In genomic region chr16:35023138-35023735, GRCm38 (mm10) we compare ENCODE assay signal across 8 mouse cellular contexts. TPM values are rescaled to one million over a fixed set of nuclear protein-coding genes. Genes with fewer than 3 reads are reported as not detected.
DNase-seq lines count a peak whose midpoint lies in the region; ATAC-seq lines count a peak whose summit lies in the region.

No protein-coding gene starts in this region.

- H3K4me1 ChIP-seq in kidney, embryonic 15.5 days = peaks cover 5% of the 10 kb centered on the region; the same call in 1 of the 2 replicates
- H3K4me1 ChIP-seq in hindbrain, embryonic 10.5 days (replicated peaks) = no peaks in the 10 kb centered on the region; the same call in 1 of the 2 replicates
- peaks cover 11% of the 10 kb centered on the region; the same call in 1 of the 2 replicates for H3K4me1 ChIP-seq in midbrain, embryonic 13.5 days (replicated peaks)

- peak overlapping the region; percentile 91 for H3K27ac ChIP-seq in kidney, embryonic 15.5 days
- H3K27ac ChIP-seq in hindbrain, embryonic 10.5 days = peak overlapping the region; percentile 94
- H3K27ac ChIP-seq in midbrain, embryonic 13.5 days = no peak overlapping the region

- no peak for ATAC-seq in kidney, embryonic 15.5 days (replicated peaks; ENCODE audit: low FRiP score)
- ATAC-seq in midbrain, embryonic 13.5 days = no peak

- H3K4me2 ChIP-seq in kidney, embryonic 15.5 days = peak overlapping the region; percentile 71
- peak overlapping the region; percentile 71 for H3K4me2 ChIP-seq in midbrain, embryonic 13.5 days (replicated peaks)

- H3K27me3 ChIP-seq in kidney, embryonic 15.5 days = peaks cover 14% of the 10 kb centered on the region
- peaks cover 28% of the 10 kb centered on the region for H3K27me3 ChIP-seq in hindbrain, embryonic 10.5 days (ENCODE audit: insufficient read depth, poor library complexity, severe bottlenecking)
- H3K27me3 ChIP-seq in midbrain, embryonic 13.5 days = peaks cover 24% of the 10 kb centered on the region

- H3K4me3 ChIP-seq in kidney, embryonic 15.5 days (replicated peaks) = peak overlapping the region; percentile 92
- H3K4me3 ChIP-seq in hindbrain, embryonic 10.5 days = peak overlapping the region; percentile 81
- peak overlapping the region; percentile 89 for H3K4me3 ChIP-seq in midbrain, embryonic 13.5 days (replicated peaks)

- 5% methylated on average over 8 of the region's 8 CpGs for WGBS in kidney, embryonic 15.5 days
- 4% methylated on average over 8 of the region's 8 CpGs for WGBS in hindbrain, embryonic 10.5 days
- 4% methylated on average over 8 of the region's 8 CpGs for WGBS in midbrain, embryonic 13.5 days

- H3K36me3 ChIP-seq in kidney, embryonic 15.5 days = peaks cover 10% of the 10 kb centered on the region; the same call in 1 of the 2 replicates
- H3K36me3 ChIP-seq in hindbrain, embryonic 10.5 days = peaks cover 22% of the 10 kb centered on the region
- H3K36me3 ChIP-seq in midbrain, embryonic 13.5 days = peaks cover 8% of the 10 kb centered on the region

- H3K9me3 ChIP-seq in kidney, embryonic 15.5 days (replicated peaks) = no peaks in the 10 kb centered on the region
- no peaks in the 10 kb centered on the region for H3K9me3 ChIP-seq in hindbrain, embryonic 10.5 days
- no peaks in the 10 kb centered on the region for H3K9me3 ChIP-seq in midbrain, embryonic 13.5 days

- peak overlapping the region; percentile 91 for H3K9ac ChIP-seq in kidney, embryonic 15.5 days
- peak overlapping the region; percentile 85 for H3K9ac ChIP-seq in midbrain, embryonic 13.5 days (replicated peaks)

- no peak for DNase-seq in kidney, postnatal 14 days
- DNase-seq in MN1 (ENCODE audit: low spot score) = peak; percentile 9
- DNase-seq in hindbrain, embryonic 10.5 days (ENCODE audit: low spot score) = no peak
- no peak for DNase-seq in adrenal gland, adult 2 months
- DNase-seq in gastrocnemius, postnatal 25 days = no peak
- no peak for DNase-seq in layer of hippocampus, postnatal 10 days (ENCODE audit: low spot score in 2 of 2)

RNA-seq across cellular contexts. Expression of gene Hacd2, which starts 1.0 kb away (rescaled TPM):
- 103 and 108 TPM in 2 replicates for polyA plus RNA-seq in kidney, embryonic 15.5 days (2015; fragmentation: Nextera tagmentation; extraction: Ambion mirVana)
- polyA plus RNA-seq in hindbrain, embryonic 10.5 days (2016; fragmentation: Nextera tagmentation; extraction: Ambion mirVana) = 72.5 and 74.9 TPM in 2 replicates
- 37.8 and 40.5 TPM in 2 replicates for polyA plus RNA-seq in midbrain, embryonic 13.5 days (2015; fragmentation: Nextera tagmentation; extraction: Ambion mirVana)
- total RNA-seq in adrenal gland, adult 2 months (2021) = 10 to 100 TPM; 65.5 to 84.7 TPM
- polyA plus RNA-seq in adrenal gland, adult 2 months (2012; rRNA removed) = 8.1 and 18.4 TPM in 2 replicates
- total RNA-seq in gastrocnemius, postnatal 25 days (2021) = 1 to 10 TPM; 1.0 to 3.7 TPM
- total RNA-seq in layer of hippocampus, postnatal 10 days (2021) = 10 to 100 TPM; 28.2 to 34.2 TPM
